8 mouse cellular contexts compared by ENCODE assay signal in genomic region chr5:134907135-134907534, GRCm38 (mm10). TPM values are rescaled to one million over a fixed set of nuclear protein-coding genes. Genes with fewer than 3 reads are reported as not detected.
DNase-seq lines count a peak whose midpoint lies in the region; ATAC-seq and TF ChIP-seq lines count a peak whose summit lies in the region.

No protein-coding gene starts in this region.

- no peak overlapping the region for H3K4me3 ChIP-seq in forebrain, embryonic 12.5 days (replicated peaks)
- no peak overlapping the region for H3K4me3 ChIP-seq in heart, embryonic 16.5 days (ENCODE audit: low read length)
- no peak overlapping the region for H3K4me3 ChIP-seq in liver, embryonic 14.5 days (ENCODE audit: insufficient read depth in 1 of 2, low read depth in 2 of 2, low read length in 2 of 2)
- no peak overlapping the region for H3K4me3 ChIP-seq in olfactory bulb, adult 2 months (ENCODE audit: insufficient read depth, low read depth, low read length)

- WGBS in forebrain, embryonic 12.5 days, result under 1% methylated on average over 13 of the region's 13 CpGs
- under 1% methylated on average over 13 of the region's 13 CpGs for WGBS in heart, embryonic 16.5 days
- WGBS in liver, embryonic 14.5 days (ENCODE audit: insufficient replicate concordance), result 0% methylated on average over 13 of the region's 13 CpGs
- WGBS in olfactory bulb, adult 2 months, result 1% methylated on average over 13 of the region's 13 CpGs

- peak; percentile 67 for ATAC-seq in forebrain, embryonic 12.5 days (ENCODE audit: low FRiP score)
- peak; percentile 77 for ATAC-seq in heart, embryonic 16.5 days (replicated peaks; ENCODE audit: extremely low read depth, insufficient read depth, low FRiP score)
- ATAC-seq in liver, embryonic 14.5 days (ENCODE audit: insufficient read depth), result peak; percentile 82

- H3K9ac ChIP-seq in forebrain, embryonic 12.5 days, result no peak overlapping the region
- no peak overlapping the region for H3K9ac ChIP-seq in heart, embryonic 16.5 days (ENCODE audit: low read length)
- H3K9ac ChIP-seq in liver, embryonic 14.5 days (replicated peaks), result no peak overlapping the region

- H3K9me3 ChIP-seq in forebrain, embryonic 12.5 days, result no peaks in the 10 kb centered on the region
- H3K9me3 ChIP-seq in heart, embryonic 16.5 days (replicated peaks; ENCODE audit: control insufficient read depth, low read length), result 0 out of 2 replicates have a peak, but pooled peaks cover 2% of the 10 kb centered on the region
- no peaks in the 10 kb centered on the region for H3K9me3 ChIP-seq in liver, embryonic 14.5 days (ENCODE audit: control insufficient read depth, low read length)

- peak; percentile 97 for DNase-seq in ES-CJ7 (ENCODE audit: low read depth, low spot score)
- peak; percentile 88 for DNase-seq in c-Kit-positive CD71-positive TER-119-positive erythroid progenitor cells, embryonic 14.5 days (ENCODE audit: low spot score)
- peak; percentile 93 to 98 for DNase-seq in kidney, postnatal 36 days
- peak; percentile 79 to 80 (median 80) for DNase-seq in liver, embryonic 14.5 days (ENCODE audit: low read depth in 3 of 3, low spot score in 3 of 3)
- peak; percentile 82 to 84 for DNase-seq in thymus, adult 18-20 months

- TF ChIP-seq POLR2A in olfactory bulb, adult 2 months (IDR thresholded peaks at IDR 0.05; ENCODE audit: insufficient read depth, low read depth, low read length), result no peak

- H3K36me3 ChIP-seq in forebrain, embryonic 12.5 days (replicated peaks), result no peaks in the 10 kb centered on the region
- no peaks in the 10 kb centered on the region for H3K36me3 ChIP-seq in heart, embryonic 16.5 days (ENCODE audit: control insufficient read depth, insufficient read depth)
- H3K36me3 ChIP-seq in liver, embryonic 14.5 days (replicated peaks; ENCODE audit: control insufficient read depth, insufficient read depth, low read depth), result peaks cover 2% of the 10 kb centered on the region; the same call in 1 of the 2 replicates

- H3K27ac ChIP-seq in forebrain, embryonic 12.5 days, result no peak overlapping the region
- H3K27ac ChIP-seq in heart, embryonic 16.5 days (ENCODE audit: low read length), result no peak overlapping the region
- H3K27ac ChIP-seq in liver, embryonic 14.5 days, result no peak overlapping the region
- no peak overlapping the region for H3K27ac ChIP-seq in olfactory bulb, adult 2 months (ENCODE audit: insufficient read depth, low read depth, low read length)

- no peak overlapping the region for H3K4me2 ChIP-seq in forebrain, embryonic 12.5 days
- H3K4me2 ChIP-seq in heart, embryonic 16.5 days (ENCODE audit: low read depth, low read length), result no peak overlapping the region
- H3K4me2 ChIP-seq in liver, embryonic 14.5 days (ENCODE audit: low read depth), result no peak overlapping the region

- H3K4me1 ChIP-seq in forebrain, embryonic 12.5 days, result 0 out of 2 replicates have a peak, but pooled peaks cover 4% of the 10 kb centered on the region
- no peaks in the 10 kb centered on the region for H3K4me1 ChIP-seq in heart, embryonic 16.5 days (ENCODE audit: control insufficient read depth, insufficient read depth, low read length)
- peaks cover 2% of the 10 kb centered on the region in 2 experiments; a peak in 2 of 4 replicates for H3K4me1 ChIP-seq in liver, embryonic 14.5 days (replicated peaks; ENCODE audit: control insufficient read depth in 2 of 2, insufficient read depth in 2 of 2, low read length in 1 of 2)
- H3K4me1 ChIP-seq in olfactory bulb, adult 2 months (ENCODE audit: control insufficient read depth, insufficient read depth, low read length), result 0 out of 2 replicates have a peak, but pooled peaks cover 4% of the 10 kb centered on the region

- 0 out of 2 replicates have a peak, but pooled peaks have one; percentile 24 for TF ChIP-seq EP300 in liver, embryonic 14.5 days (IDR thresholded peaks at IDR 0.05; ENCODE audit: low read depth)

- no peaks in the 10 kb centered on the region for H3K27me3 ChIP-seq in forebrain, embryonic 12.5 days
- no peaks in the 10 kb centered on the region; the same call in 1 of the 2 replicates for H3K27me3 ChIP-seq in heart, embryonic 16.5 days (ENCODE audit: control insufficient read depth, insufficient read depth, low read length)
- no peaks in the 10 kb centered on the region for H3K27me3 ChIP-seq in liver, embryonic 14.5 days (ENCODE audit: control insufficient read depth, insufficient read depth, low read length)

- TF ChIP-seq CTCF in liver, embryonic 14.5 days (IDR thresholded peaks at IDR 0.05; ENCODE audit: low read depth), result peak; percentile 100
- TF ChIP-seq CTCF in olfactory bulb, adult 2 months (IDR thresholded peaks at IDR 0.05; ENCODE audit: insufficient read depth, low read depth, low read length), result peak; percentile 99

RNA-seq across cellular contexts. Expression of gene Tmem270, which starts 0.6 kb away (rescaled TPM):
- polyA plus RNA-seq in forebrain, embryonic 12.5 days (2016; fragmentation: Nextera tagmentation; extraction: Ambion mirVana), result not detected in 2 replicates
- polyA plus RNA-seq in heart, embryonic 16.5 days (2015; fragmentation: Nextera tagmentation; extraction: Ambion mirVana), result not detected in 2 replicates
- 0.04 TPM in 1 of 2 replicates, not detected in the other for polyA plus RNA-seq in liver, embryonic 14.5 days (2012; rRNA removed)
- polyA plus RNA-seq in liver, embryonic 14.5 days (2014; fragmentation: Nextera tagmentation; extraction: Ambion mirVana), result not detected in 2 replicates
- polyA plus RNA-seq in olfactory bulb, adult 2 months (2012; ENCODE audit: insufficient read depth, insufficient read length, low replicate concordance, missing spikeins), result not detected in 2 replicates

RNA-seq across cellular contexts. Expression of gene Cldn13, which starts 8.2 kb away (rescaled TPM):
- 1.1 and 2.0 TPM in 2 replicates for polyA plus RNA-seq in forebrain, embryonic 12.5 days (2016; fragmentation: Nextera tagmentation; extraction: Ambion mirVana)
- 0.70 and 0.84 TPM in 2 replicates for polyA plus RNA-seq in heart, embryonic 16.5 days (2015; fragmentation: Nextera tagmentation; extraction: Ambion mirVana)
- 148 and 152 TPM in 2 replicates for polyA plus RNA-seq in liver, embryonic 14.5 days (2012; rRNA removed)
- 288 and 296 TPM in 2 replicates for polyA plus RNA-seq in liver, embryonic 14.5 days (2014; fragmentation: Nextera tagmentation; extraction: Ambion mirVana)
- polyA plus RNA-seq in olfactory bulb, adult 2 months (2012; ENCODE audit: insufficient read depth, insufficient read length, low replicate concordance, missing spikeins), result not detected in 2 replicates

RNA-seq across cellular contexts. Expression of gene Mettl27, which starts 25.0 kb away (rescaled TPM):
- 7.7 and 8.8 TPM in 2 replicates for polyA plus RNA-seq in forebrain, embryonic 12.5 days (2016; fragmentation: Nextera tagmentation; extraction: Ambion mirVana)
- 9.1 and 10.5 TPM in 2 replicates for polyA plus RNA-seq in heart, embryonic 16.5 days (2015; fragmentation: Nextera tagmentation; extraction: Ambion mirVana)
- 7.1 and 7.9 TPM in 2 replicates for polyA plus RNA-seq in liver, embryonic 14.5 days (2012; rRNA removed)
- 14.4 and 16.3 TPM in 2 replicates for polyA plus RNA-seq in liver, embryonic 14.5 days (2014; fragmentation: Nextera tagmentation; extraction: Ambion mirVana)
- not detected in 2 replicates for polyA plus RNA-seq in olfactory bulb, adult 2 months (2012; ENCODE audit: insufficient read depth, insufficient read length, low replicate concordance, missing spikeins)

RNA-seq across cellular contexts. Expression of gene Cldn4, which starts 39.6 kb away (rescaled TPM):
- polyA plus RNA-seq in forebrain, embryonic 12.5 days (2016; fragmentation: Nextera tagmentation; extraction: Ambion mirVana), result 2.0 and 2.8 TPM in 2 replicates
- 3.1 TPM in 2 replicates for polyA plus RNA-seq in heart, embryonic 16.5 days (2015; fragmentation: Nextera tagmentation; extraction: Ambion mirVana)
- 0.35 and 0.39 TPM in 2 replicates for polyA plus RNA-seq in liver, embryonic 14.5 days (2012; rRNA removed)
- 0.29 TPM in 2 replicates for polyA plus RNA-seq in liver, embryonic 14.5 days (2014; fragmentation: Nextera tagmentation; extraction: Ambion mirVana)
- polyA plus RNA-seq in olfactory bulb, adult 2 months (2012; ENCODE audit: insufficient read depth, insufficient read length, low replicate concordance, missing spikeins), result not detected in 2 replicates

Comparison
In these comparisons a context has a peak if more than half of its experiments do, and no peak if none do; other contexts are left out.
1. RNA of gene Cldn13, which starts 8.2 kb away (polyA plus RNA-seq): 148 to 296 TPM in liver, embryonic 14.5 days; 1.1 to 2.0 TPM in forebrain, embryonic 12.5 days, 0.70 to 0.84 TPM in heart, embryonic 16.5 days and not detected in olfactory bulb, adult 2 months; every median in the first group is over 10 times any median in the second.
2. Peak in every context shown above with its lines, with median percentiles within 50 percentile points of each other: DNase-seq and ATAC-seq.